Mouse (Mus musculus) heart, postnatal 10 days (tissue): ENCODE measurements around the gene Myo9b. TPM values are rescaled to one million over a fixed set of nuclear protein-coding genes. Genes with fewer than 3 reads are reported as not detected.
"Not testable (repeated sequence)": the region's sequence is repeated elsewhere in the genome, so short reads cannot be mapped to it uniquely, and the experiment has no call there.

ENCODE experiments used
- DNase-seq, 2 experiments: peaks; one replicate each; pipeline ENCODE4 v3.0.0; 2021
- intact Hi-C: fragments of 180-260 bp; cut with DNase I; formaldehyde crosslinking; loops from one replicate; pipeline ENCODE4 v1.15.1; 2025
- total RNA-seq, 2 experiments: library from RNA; stranded (reverse); gene quantifications; 2 replicates each; pipeline ENCODE4 v1.2.3; 2021

The Myo9b gene
- 10 to 100 TPM; 41.0 to 43.5 TPM for total RNA-seq

DNA sequence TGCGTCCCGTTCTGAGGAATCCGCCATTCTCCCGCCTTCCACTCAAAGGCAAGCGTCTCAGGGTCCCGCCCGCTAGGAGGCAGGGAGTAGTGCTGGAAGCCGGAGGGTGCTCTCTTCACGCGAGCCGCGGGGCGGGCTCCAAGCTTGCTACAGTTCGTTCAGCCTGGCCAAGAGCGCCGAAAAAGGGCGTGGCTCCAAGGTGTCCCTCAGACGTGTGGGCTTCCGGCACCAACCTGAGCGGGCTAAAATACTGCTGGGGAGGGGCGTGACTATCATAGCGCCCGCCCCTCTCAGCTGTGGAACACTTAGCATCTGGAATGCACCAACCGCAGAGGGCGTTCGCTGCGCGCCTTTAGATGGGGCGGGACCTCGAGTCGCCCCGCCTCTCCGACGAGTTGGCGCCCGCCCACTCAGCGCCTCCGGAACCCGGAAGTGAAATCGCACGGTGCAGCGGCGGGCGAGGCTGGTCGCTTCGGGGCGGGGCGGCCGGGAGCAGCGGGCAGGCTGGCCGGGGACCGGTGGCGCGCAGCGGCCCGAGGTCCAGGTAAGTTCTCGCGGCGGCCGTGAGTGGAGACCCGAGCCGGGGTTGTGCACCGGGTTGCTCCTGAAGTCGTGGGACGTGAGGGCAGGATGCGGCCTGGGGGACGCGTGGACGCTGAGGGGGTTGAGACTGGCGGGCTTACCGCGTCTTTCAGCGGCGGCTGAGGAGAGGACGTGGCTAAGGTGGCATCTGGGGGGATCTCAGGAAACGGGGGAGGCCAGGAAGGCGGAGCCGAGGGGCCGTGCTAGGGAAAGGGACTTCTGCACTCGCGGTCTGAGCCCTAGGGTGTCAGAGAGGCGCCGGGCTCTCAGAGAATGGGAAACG lies at the start of gene Myo9b, which contains the start of gene Haus8:
Gene Myo9b (plus strand): TSS at position 429 of the 865 bp plus-strand sequence.
Gene Haus8 (minus strand): TSS at position 649 of the 865 bp plus-strand sequence.
- DNase-seq = peak; percentile 97 to 98
- intact Hi-C loops = loop anchor here (2.0 to 5.0 kb wide), 3 partner anchors 40 to 135 kb away; partner anchors contain the start of gene Ankle1

DNA sequence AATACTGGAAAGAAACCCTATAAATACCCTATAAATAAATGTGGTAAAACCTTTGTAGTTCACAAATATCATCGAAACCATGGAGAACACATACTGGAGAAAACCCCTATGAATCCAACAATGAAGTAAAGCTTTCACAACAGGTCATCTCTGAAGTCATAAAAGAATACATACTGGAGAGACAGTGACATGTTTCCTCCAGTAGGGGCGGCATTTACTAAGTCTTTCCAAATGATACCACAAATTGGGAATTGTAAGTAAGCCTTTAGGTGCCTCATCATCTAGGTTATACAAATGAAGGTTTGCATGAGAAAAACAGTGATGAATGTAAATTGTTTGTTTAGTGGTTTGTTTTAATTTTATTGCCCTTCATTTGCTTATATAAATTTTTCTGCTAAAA lies 48.0 kb upstream of the Myo9b start:
- peak; percentile 23 to 33 for DNase-seq
- intact Hi-C loops = no loop called here

DNA sequence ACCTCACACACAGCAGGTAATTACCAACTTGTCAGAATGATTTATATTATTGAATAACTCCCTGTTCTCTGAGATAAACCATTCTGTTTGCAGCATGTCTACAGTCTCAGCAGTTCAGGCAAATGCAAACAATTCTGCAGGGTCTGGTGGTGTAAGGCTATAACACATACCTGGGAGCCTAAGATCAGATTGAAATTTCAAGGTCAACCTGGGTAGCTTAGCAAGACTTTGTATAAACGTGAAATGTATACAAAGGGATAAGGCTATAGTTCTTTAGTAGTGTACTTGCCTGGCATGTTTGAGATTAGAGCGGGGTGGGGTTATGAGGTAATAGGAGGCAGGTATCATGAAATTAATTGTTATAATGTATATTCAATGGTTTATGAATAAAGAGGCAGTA lies 29.8 kb upstream of the Myo9b start:
- intact Hi-C loops = no loop called here

DNA sequence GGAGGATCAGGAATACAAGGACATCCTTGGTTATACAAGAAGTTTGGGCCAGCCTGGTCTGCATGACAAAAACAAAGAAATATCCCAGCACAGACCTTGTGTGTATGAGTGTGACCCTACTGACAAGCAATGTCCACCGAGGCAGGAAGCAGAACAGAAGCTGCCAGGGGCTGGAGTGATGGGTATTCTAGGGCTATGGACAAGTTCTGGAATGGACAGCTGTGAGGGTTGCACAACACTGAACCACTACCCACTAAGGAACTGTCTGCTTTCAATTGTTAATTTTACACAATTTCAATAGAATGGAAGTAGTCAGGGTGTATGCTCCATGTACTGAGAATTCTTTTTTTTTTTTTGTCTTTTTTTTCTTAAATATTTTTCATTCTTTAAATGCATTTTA lies 24.3 kb upstream of the Myo9b start:
- DNase-seq = no peak
- intact Hi-C loops = no loop called here

More for the DNA sequence above, 29.8 kb upstream of the Myo9b start:
- DNase-seq = no peak

DNA sequence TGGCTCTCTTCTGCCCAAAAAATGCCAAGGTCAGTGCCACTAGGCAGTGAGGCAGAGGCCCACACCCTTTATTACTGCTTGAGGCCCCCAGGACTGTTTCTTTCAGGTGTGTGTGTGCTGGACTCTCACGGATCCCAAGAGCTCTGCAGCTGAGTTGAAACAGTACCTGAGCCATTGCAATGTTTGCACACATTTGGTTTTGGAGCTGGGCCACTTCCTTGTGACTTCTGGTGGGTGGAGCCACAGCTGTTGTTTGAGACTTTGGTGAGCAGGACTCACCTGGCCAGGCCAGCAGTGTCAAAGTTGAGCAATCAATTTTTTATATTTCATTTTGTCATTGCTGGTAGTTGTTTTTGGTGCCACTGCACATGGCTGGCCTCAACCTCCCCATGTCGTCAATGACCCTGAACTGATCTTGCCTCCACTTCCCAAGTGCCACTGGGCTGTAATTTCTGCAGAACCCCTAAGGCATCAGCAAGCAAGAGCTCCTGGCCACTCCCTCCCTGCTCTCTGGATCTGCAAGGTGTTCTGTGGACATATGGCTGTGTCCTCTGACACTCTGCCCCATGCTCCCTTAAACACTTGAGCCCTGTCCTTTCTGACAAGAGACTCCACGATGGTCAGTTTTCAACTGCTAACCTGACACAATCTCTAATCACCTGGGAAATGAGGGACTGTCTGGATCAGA lies 15.8 kb upstream of the Myo9b start:
- intact Hi-C loops = no loop called here

DNA sequence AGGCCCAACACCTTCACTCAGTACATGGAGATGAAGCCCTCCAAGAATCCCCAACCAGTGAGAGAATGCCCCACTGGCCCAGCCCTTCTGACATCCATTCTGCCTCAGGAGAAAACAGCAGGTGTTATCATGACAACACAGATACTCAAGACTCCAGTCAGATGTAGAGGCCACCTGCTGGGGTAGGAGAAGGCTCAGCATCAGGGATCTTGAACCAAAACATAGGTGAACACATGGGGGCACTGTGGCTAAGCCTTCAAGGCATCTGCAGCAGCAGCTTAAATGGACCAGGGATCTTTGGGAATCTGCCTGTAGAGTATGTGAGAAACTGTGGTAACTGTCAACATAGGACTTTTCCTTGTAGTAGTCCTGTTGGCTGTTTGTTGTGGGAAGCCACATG lies 11.3 kb upstream of the Myo9b start:
- intact Hi-C loops = loop anchor here (2.0 to 5.0 kb wide), 2 partner anchors 64 to 81 kb away; no protein-coding TSS in a partner anchor
- DNase-seq = peak; percentile 51 to 53

More for the DNA sequence above, 15.8 kb upstream of the Myo9b start:
- DNase-seq = no peak

DNA sequence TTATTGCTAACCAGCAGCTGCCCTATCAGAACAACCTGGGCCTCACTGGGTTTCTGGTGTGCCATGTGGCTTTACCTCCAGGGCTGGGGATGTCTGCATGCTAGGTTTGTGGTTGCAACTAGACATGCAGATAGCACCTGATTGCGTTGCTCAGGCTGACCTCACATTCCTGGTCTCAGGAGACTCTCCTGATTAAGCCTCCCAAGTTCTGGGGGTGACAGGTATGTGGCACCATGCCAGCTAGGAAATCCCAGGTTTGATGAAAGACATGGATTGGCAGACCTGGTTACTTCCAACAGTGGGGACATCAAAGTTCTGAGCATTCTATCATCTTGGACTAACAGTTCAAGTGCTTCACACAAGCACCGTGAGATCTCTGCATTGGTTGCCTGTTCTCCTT lies 4.8 kb upstream of the Myo9b start:
- intact Hi-C loops = no loop called here
- DNase-seq = no peak

DNA sequence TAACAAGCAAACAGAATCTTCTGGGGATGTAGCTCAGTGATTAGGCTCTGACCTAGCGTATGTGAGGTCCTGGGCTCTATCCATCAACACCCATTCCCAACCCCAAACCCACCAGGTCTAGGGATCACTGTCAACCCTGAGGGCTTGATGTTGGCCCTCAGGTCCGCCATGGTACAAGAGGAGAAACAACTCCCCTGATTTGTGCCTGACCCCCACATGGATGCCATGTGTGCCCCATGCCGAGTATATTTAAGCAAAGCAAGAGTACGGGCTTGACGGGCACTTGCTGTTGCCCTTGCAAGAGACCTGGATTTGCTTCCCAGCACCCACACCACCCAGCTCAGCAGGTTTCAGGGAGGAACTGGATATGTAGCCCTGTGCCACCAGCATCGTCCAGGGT lies 4.2 kb upstream of the Myo9b start:
- intact Hi-C loops = not testable (repeated sequence)

DNA sequence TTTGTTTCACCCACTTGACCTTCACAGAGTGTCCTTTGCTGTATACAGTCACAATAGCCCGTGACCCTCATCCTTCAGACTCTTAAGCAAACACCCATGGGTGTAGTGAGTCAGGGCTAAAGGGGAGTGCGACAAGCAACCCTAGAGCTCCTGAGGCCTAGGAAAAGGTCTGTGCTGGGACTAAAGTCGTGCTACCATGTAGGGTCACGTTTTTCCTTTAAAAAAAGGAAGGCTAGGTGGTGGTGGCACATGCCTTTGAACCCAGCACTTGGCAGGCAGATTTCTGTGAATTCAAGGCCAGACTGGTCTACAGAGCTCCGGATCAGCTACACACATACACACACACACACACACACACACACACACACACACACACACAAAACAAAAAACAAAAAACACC lies 884 bp upstream of the Myo9b start:
- intact Hi-C loops = loop anchor here (2.0 to 5.0 kb wide), 3 partner anchors 41 to 136 kb away; partner anchors contain the start of gene Ankle1
- DNase-seq = no peak

More for the DNA sequence above, 4.2 kb upstream of the Myo9b start:
- not testable (repeated sequence) for DNase-seq

DNA sequence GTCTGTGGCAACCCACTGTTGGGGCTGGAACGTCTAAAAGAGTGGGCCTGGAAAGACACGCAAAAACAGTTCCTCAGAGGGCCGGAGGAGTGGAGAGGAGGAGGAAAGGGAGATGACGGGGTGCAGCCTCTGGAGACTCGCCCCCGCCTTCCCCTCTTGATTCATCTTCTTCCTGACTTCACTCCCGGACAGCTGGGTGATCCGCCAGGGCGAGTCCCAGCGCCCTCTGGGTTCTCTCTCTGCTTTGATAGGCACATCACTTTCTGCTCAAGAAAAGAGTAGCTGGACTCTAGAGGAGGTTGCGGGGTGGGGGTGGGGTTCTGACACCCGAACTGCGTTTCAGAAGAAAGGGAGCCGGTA lies 617 bp downstream of the Myo9b start:
- intact Hi-C loops = loop anchor here (2.0 to 5.0 kb wide), 3 partner anchors 39 to 134 kb away; partner anchors contain the start of gene Ankle1

DNA sequence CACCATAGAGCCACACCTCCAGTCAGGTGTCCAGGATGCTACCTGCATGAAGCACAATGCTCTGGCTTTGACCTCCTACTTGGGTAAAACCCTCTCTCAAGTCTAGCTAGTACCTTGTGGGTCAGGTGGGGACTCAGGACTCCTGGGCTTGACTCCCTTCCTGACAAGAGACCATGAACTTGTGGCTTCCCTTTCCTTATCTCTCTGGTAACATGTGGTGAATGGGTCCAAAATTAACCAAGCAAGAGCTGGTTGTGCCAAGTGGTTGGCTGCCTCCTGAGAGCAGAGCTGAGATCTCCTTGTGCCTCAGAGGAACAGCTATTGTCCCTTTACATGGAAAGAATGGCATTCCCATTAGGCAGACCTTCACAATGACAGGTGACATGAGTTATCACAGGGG lies 2.0 kb downstream of the Myo9b start:
- intact Hi-C loops = loop anchor here (5.0 kb wide), 2 partner anchors 38 to 133 kb away; partner anchors contain the start of gene Ankle1

More for the DNA sequence above, 617 bp downstream of the Myo9b start:
- peak; percentile 73 to 75 for DNase-seq

DNA sequence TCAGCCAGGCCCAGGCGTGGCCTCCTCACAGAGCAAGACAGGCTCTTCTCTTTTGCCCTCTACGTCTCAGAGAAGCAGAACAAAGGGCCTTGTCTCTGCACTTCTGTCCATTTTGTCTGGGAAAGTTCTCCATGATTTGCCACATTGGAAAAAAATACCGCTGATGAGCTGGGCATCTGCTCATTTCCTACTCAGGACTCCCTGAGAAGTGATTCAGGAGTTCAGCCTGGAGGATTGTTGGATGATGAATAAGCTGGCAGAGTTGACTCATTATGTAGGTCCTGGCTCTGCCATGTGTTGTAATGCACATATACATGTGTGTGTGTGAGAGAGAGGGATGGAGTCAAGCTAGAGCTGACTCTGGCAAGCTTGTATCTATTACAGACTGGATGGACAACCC lies 3.7 kb downstream of the Myo9b start:
- no peak for DNase-seq
- intact Hi-C loops = no loop called here

More for the DNA sequence above, 2.0 kb downstream of the Myo9b start:
- no peak for DNase-seq

DNA sequence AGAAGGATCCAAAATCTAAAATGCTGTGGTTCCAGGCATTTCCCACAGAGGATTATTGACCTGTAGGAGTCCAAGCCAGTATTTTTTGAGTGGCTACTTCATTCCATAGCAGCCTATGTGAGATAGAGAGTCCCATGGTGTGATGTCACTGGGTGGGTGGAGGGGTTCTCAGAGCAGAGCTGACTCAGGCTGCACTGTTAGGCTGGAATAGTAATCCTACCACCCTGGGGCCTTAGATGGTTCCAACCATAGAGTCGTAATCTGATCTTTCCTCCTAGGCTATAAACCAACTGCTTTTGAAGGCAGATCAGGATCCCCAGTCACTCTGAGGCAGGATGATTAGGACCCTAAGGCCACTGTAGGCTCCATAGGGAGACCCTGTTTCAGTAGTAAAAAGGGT lies 6.9 kb downstream of the Myo9b start:
- intact Hi-C loops, DNase-seq: not testable (repeated sequence)

DNA sequence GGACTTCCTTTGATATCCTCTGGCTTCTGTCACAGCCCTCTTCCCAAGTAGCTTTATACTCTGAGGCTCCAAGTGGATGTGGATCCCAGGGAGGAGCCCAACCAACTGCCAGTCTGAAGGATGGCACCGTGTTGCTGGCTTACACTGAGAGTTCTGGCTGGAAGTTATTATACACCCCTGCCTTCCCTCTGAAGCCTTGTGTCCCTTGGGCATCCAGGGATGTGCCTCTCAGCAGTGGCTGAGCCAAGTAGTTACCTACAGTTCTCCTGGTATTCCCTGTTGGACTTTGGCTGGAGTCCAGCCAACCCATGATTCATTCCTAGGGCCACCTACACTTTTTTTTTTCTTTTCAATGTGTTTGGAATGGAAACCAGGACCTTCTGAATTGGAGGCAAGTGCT lies 9.2 kb downstream of the Myo9b start:
- intact Hi-C loops, DNase-seq: not testable (repeated sequence)

DNA sequence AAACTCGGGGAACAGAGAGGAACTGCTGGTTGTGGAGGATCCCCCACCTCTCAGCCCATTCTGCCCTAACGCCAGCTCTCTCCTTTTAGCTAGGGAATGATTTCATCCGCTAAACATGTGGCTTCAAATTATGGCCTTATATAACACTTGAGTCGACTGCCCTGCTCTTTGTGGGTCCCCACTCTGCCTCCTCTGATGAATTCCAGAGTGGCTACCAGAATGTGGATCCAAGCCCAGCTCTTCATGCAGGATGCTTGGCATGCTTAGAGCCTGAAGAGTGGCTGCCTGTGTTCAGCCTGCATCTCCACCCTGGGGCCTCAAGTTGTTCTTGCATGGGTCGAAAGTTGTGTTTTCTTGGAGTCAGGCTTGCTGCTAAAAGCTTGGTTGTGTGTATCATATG lies 10.1 kb downstream of the Myo9b start:
- DNase-seq = peak; percentile 67 to 68
- intact Hi-C loops = no loop called here

DNA sequence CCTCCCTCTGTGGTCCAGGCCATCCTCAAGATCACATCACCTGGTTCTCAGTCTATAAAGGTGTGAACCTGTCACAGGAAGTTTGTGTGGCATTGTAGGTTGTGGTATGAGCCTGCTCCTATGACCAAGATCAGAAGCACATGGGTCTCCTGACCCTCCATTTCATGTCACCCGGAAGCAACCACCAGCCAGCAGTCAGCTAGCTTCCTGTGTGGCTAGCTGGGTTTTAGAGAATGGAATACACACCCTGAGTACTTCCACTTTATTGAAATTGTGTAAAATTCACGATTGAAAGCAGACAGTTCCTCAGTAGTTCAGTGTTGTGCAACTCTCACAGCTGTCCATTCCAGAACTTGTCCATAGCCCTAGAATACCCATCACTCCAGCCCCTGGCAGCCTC lies 13.7 kb downstream of the Myo9b start:
- DNase-seq, intact Hi-C loops: not testable (repeated sequence)

DNA sequence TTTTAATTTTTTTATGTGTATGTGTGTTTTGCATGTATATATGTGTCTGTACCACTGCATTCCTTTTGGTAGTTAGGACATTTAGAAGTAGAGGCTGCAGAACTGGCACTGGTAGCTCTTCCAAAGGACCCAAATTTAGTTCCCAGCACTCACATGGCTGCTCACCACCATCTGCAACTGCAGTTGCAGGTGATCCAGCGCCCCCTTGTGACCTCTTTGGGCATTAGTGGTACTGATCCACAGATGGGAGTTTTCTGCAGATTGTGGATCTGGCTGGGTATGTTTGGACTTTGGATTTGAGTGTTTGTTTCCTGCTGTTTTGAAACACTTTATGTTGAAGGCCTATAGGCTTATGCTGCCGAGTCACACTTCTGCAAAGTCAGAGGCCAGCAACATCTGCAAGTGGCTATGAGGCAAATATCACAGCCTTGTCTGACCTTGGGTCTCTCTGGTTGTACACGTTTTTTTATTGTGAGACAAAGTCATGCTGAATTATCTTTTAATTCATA lies 16.0 kb downstream of the Myo9b start:
- DNase-seq = no peak

DNA sequence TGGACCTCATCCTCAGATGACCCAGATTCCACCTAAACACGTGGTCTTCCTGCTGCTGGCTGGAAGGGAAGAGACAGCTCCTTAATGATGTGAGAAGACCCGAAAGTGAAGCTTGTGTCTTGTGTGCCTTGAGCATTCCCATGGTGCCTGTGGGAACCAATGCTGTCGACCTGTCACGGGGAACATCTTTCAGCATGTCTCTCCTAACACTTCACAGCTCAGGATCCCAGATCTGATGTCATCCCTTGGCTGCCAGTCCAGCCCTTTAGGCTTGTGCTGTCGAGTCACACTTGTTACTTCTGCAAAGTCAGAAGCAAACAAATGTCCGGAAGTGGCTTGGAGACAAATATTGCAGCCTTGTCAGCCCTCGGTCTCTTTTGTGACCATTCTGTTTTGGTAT lies 16.6 kb downstream of the Myo9b start:
- peak; percentile 51 to 68 for DNase-seq
- intact Hi-C loops = no loop called here

More for the DNA sequence above, 16.0 kb downstream of the Myo9b start:
- intact Hi-C loops = no loop called here

DNA sequence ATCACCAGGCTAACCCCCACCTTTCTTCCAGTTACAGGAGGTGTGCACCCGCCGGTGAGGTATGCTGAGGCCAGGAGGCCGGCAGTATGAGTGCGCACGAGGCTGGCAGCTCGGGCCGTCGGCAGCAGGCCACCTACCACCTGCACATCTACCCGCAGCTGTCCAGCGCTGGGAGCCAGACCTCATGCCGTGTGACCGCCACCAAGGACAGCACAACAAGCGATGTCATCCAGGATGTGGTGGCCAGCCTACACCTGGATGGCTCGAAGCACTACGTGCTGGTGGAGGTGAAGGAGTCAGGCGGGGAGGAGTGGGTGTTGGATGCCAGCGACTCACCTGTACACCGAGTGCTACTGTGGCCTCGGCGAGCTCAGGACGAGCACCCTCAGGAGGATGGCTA lies 17.7 kb downstream of the Myo9b start:
- DNase-seq = no peak
- intact Hi-C loops = no loop called here

DNA sequence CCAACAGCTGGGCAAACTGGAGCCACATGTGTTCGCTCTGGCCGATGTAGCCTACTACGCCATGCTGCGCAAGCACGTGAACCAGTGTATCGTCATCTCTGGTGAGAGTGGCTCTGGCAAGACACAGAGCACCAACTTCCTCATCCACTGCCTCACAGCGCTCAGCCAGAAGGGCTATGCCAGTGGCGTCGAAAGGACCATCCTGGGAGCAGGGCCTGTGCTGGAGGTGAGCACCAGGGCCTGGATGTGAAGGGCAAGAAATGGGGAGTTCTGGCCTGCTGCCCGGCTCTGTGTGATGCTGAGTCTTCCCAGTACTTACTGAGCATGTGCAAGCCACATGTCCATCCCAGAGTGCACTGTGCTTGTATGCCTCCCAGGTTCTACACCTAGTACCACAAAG lies 18.4 kb downstream of the Myo9b start:
- no peak for DNase-seq
- intact Hi-C loops = no loop called here

DNA sequence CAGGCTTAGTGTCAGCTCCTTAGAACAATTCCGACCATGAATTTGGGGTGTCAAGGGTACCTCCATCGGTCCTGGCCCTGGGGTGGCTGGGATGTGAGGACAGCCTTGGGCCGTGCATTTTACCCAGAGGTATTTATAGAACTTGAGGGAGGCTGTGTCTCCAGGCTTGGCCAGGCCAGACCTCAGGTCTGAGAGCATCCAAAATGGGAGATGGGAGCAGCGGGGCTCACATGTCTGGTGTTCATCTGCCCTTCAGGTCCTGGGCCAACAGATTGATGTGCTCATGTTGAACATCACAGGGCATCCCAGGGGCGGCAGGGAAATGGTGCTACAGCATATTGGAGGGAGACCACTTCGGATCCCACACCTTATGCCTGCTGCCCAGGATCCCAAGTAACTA lies 18.8 kb downstream of the Myo9b start:
- intact Hi-C loops = no loop called here

More for the DNA sequence above, 18.8 kb downstream of the Myo9b start:
- no peak for DNase-seq
